Mouse (Mus musculus) frontal cortex, adult (tissue): ENCODE measurements around the gene Hist1h1d.
"Not testable (repeated sequence)": the region's sequence is repeated elsewhere in the genome, so short reads cannot be mapped to it uniquely, and the experiment has no call there.

Source experiments
- ATAC-seq: cut with Nextera tagmentation; 2 replicates; pipeline ENCODE4 v1.9.2; 2017; ENCODE audit warnings: mild to moderate bottlenecking, moderate library complexity, mixed read lengths; ENCODE audit not compliant: low TSS enrichment

The Hist1h1d gene

GRCm38 (mm10) chr13:23591886-23592285, 38.8 kb downstream of the Hist1h1d start:
- ATAC-seq: not testable (repeated sequence)

- ATAC-seq: no peak
Measured at GRCm38 (mm10) chr13:23592614-23593013, 39.6 kb downstream of the Hist1h1d start.

GRCm38 (mm10) chr13:23593051-23593770, 40.1 kb downstream of the Hist1h1d start:
- no peak for ATAC-seq

GRCm38 (mm10) chr13:23595185-23595584, 42.1 kb downstream of the Hist1h1d start:
- no peak for ATAC-seq

GRCm38 (mm10) chr13:23595622-23596372, 42.7 kb downstream of the Hist1h1d start:
- ATAC-seq: no peak

- peak; percentile 83 for ATAC-seq
Measured at GRCm38 (mm10) chr13:23597957-23598356, 44.9 kb downstream of the Hist1h1d start.

- ATAC-seq: no peak
Measured at GRCm38 (mm10) chr13:23603182-23603699, 50.2 kb downstream of the Hist1h1d start.

- ATAC-seq: no peak
Measured at GRCm38 (mm10) chr13:23604452-23604851, 51.4 kb downstream of the Hist1h1d start.

- ATAC-seq: no peak
Measured at GRCm38 (mm10) chr13:23605052-23605451, 52.0 kb downstream of the Hist1h1d start.

- ATAC-seq: no peak
Measured at GRCm38 (mm10) chr13:23609209-23609608, 56.1 kb downstream of the Hist1h1d start.

- no peak for ATAC-seq
Measured at GRCm38 (mm10) chr13:23609844-23610243, 56.8 kb downstream of the Hist1h1d start.
